ENCODE assay signal across 8 mouse cellular contexts in the genomic region with DNA sequence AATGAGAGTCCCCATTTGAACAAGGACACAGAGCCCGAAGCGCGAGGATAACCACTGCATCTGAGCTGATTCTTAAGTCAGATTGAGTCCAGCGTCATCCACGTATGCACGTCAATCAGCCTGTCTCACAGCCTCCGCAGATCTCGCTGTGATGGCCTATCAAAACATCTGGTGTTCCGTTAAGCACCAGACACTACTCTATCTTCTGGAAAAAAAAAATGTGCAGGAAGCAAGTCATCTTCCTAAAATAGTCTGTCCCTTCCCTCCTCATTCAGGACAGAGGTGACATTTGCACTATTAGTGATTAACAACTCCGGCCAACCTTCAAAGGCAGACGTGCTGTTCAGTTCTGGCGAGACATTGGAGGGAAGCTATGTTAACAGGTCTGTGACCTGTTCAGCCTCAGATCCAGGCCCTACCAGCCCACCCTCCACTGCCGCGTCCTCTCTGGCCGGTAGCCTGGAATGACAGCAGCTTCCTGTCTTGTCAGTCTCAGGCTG.
DNase-seq lines count a peak whose midpoint lies in the region; ATAC-seq and TF ChIP-seq lines count a peak whose summit lies in the region.

No protein-coding gene starts in this region.

- H3K4me2 ChIP-seq in midbrain, postnatal 0 days (ENCODE audit: low read depth, low read length, poor library complexity, severe bottlenecking): no peak overlapping the region
- H3K4me2 ChIP-seq in heart, embryonic 11.5 days: no peak overlapping the region
- H3K4me2 ChIP-seq in midbrain, embryonic 13.5 days (replicated peaks): no peak overlapping the region

- no peaks in the 10 kb centered on the region for H3K36me3 ChIP-seq in midbrain, embryonic 10.5 days
- H3K36me3 ChIP-seq in midbrain, postnatal 0 days (ENCODE audit: insufficient read depth, low read length): no peaks in the 10 kb centered on the region
- H3K36me3 ChIP-seq in heart, embryonic 11.5 days (ENCODE audit: control insufficient read depth, insufficient read depth, low read length): no peaks in the 10 kb centered on the region
- H3K36me3 ChIP-seq in small intestine, adult 2 months (ENCODE audit: control insufficient read depth, insufficient read depth, low read length): no peaks in the 10 kb centered on the region
- H3K36me3 ChIP-seq in midbrain, embryonic 13.5 days: no peaks in the 10 kb centered on the region

- no peak for TF ChIP-seq POLR2A in small intestine, adult 2 months (IDR thresholded peaks at IDR 0.05; ENCODE audit: low read depth, low read length)

- peaks cover 100% of the 10 kb centered on the region for H3K27me3 ChIP-seq in midbrain, embryonic 10.5 days (ENCODE audit: low read depth, poor library complexity, severe bottlenecking)
- 0 out of 2 replicates have a peak, but pooled peaks cover 10% of the 10 kb centered on the region for H3K27me3 ChIP-seq in midbrain, postnatal 0 days (ENCODE audit: insufficient read depth, low read length)
- peaks cover 13% of the 10 kb centered on the region; the same call in 1 of the 2 replicates for H3K27me3 ChIP-seq in heart, embryonic 11.5 days (ENCODE audit: control insufficient read depth, insufficient read depth, low read length)
- no peaks in the 10 kb centered on the region for H3K27me3 ChIP-seq in small intestine, adult 2 months (ENCODE audit: control insufficient read depth, insufficient read depth, low read length)
- H3K27me3 ChIP-seq in midbrain, embryonic 13.5 days: peaks cover 89% of the 10 kb centered on the region

- no peak overlapping the region for H3K9ac ChIP-seq in midbrain, postnatal 0 days (replicated peaks; ENCODE audit: low read length, poor library complexity, severe bottlenecking)
- no peak overlapping the region for H3K9ac ChIP-seq in heart, embryonic 11.5 days (ENCODE audit: low read depth, low read length)
- no peak overlapping the region for H3K9ac ChIP-seq in midbrain, embryonic 13.5 days (replicated peaks)

- 0 out of 2 replicates have a peak overlapping the region, but pooled peaks have one; percentile 30 for H3K27ac ChIP-seq in midbrain, embryonic 10.5 days (replicated peaks)
- H3K27ac ChIP-seq in midbrain, postnatal 0 days (ENCODE audit: low read depth, low read length): no peak overlapping the region
- H3K27ac ChIP-seq in heart, embryonic 11.5 days (ENCODE audit: low read depth, low read length): peak overlapping the region; percentile 22; the same call in 1 of the 2 replicates
- H3K27ac ChIP-seq in small intestine, adult 2 months (ENCODE audit: insufficient read depth, low read depth, low read length): peak overlapping the region; percentile 22; the same call in 1 of the 2 replicates
- no peak overlapping the region for H3K27ac ChIP-seq in midbrain, embryonic 13.5 days

- peaks cover 21% of the 10 kb centered on the region for H3K4me1 ChIP-seq in midbrain, embryonic 10.5 days
- H3K4me1 ChIP-seq in midbrain, postnatal 0 days (ENCODE audit: insufficient read depth, low read length): peaks cover 3% of the 10 kb centered on the region; the same call in 1 of the 2 replicates
- H3K4me1 ChIP-seq in heart, embryonic 11.5 days (ENCODE audit: control insufficient read depth, insufficient read depth, low read length): peaks cover 34% of the 10 kb centered on the region
- peaks cover 12% of the 10 kb centered on the region for H3K4me1 ChIP-seq in small intestine, adult 2 months (ENCODE audit: control insufficient read depth, insufficient read depth, insufficient read length, low read length)
- peaks cover 12% of the 10 kb centered on the region for H3K4me1 ChIP-seq in midbrain, embryonic 13.5 days (replicated peaks)

- H3K4me3 ChIP-seq in midbrain, embryonic 10.5 days: no peak overlapping the region
- H3K4me3 ChIP-seq in midbrain, postnatal 0 days (ENCODE audit: low read depth, low read length): no peak overlapping the region
- no peak overlapping the region for H3K4me3 ChIP-seq in heart, embryonic 11.5 days (ENCODE audit: low read depth, low read length)
- no peak overlapping the region for H3K4me3 ChIP-seq in small intestine, adult 2 months (ENCODE audit: low read depth, low read length)
- no peak overlapping the region for H3K4me3 ChIP-seq in midbrain, embryonic 13.5 days (replicated peaks)

- DNase-seq in midbrain, embryonic 10.5 days (ENCODE audit: low spot score): no peak
- no peak for DNase-seq in midbrain, postnatal 0 days (ENCODE audit: low spot score)
- peak; percentile 67 to 88 for DNase-seq in kidney, postnatal 25 days
- no peak for DNase-seq in left cerebral cortex, postnatal 36 days (ENCODE audit: low spot score in 2 of 2)
- DNase-seq in cerebellum, adult 9-10 months: no peak

- intact Hi-C loops in left cerebral cortex, postnatal 36 days (cut with DNase I): no loop called here

- no peak for TF ChIP-seq CTCF in midbrain, postnatal 0 days (IDR thresholded peaks at IDR 0.05)
- TF ChIP-seq CTCF in small intestine, adult 2 months (IDR thresholded peaks at IDR 0.05; ENCODE audit: extremely low read depth, insufficient read length, insufficient replicate concordance, low read depth, low read length): no peak

- 77% methylated on average over 15 of the region's 15 CpGs for WGBS in midbrain, embryonic 10.5 days
- WGBS in midbrain, postnatal 0 days: 75% methylated on average over 15 of the region's 15 CpGs
- 33% methylated on average over 15 of the region's 15 CpGs for WGBS in heart, embryonic 11.5 days (ENCODE audit: insufficient replicate concordance)
- WGBS in small intestine, adult 2 months: 80% methylated on average over 15 of the region's 15 CpGs
- WGBS in midbrain, embryonic 13.5 days: 70% methylated on average over 15 of the region's 15 CpGs

- H3K9me3 ChIP-seq in midbrain, embryonic 10.5 days (replicated peaks): no peaks in the 10 kb centered on the region
- no peaks in the 10 kb centered on the region for H3K9me3 ChIP-seq in midbrain, postnatal 0 days (ENCODE audit: low read length)
- no peaks in the 10 kb centered on the region for H3K9me3 ChIP-seq in heart, embryonic 11.5 days (replicated peaks; ENCODE audit: control insufficient read depth, low read length)
- no peaks in the 10 kb centered on the region for H3K9me3 ChIP-seq in midbrain, embryonic 13.5 days

- no peak for ATAC-seq in midbrain, postnatal 0 days (ENCODE audit: low FRiP score)
- ATAC-seq in heart, embryonic 11.5 days (replicated peaks; ENCODE audit: insufficient number of reproducible peaks, low FRiP score, low TSS enrichment): no peak
- ATAC-seq in midbrain, embryonic 13.5 days: no peak

Comparison
In these comparisons a context has a peak if more than half of its experiments do, and no peak if none do; other contexts are left out.
1. H3K27ac ChIP-seq: peak in midbrain, embryonic 10.5 days (single experiment), heart, embryonic 11.5 days (single experiment) and small intestine, adult 2 months (single experiment); none in midbrain, postnatal 0 days (single experiment) and midbrain, embryonic 13.5 days (single experiment).
2. DNase-seq: peak in kidney, postnatal 25 days (2 of 2); none in midbrain, embryonic 10.5 days (single experiment), midbrain, postnatal 0 days (single experiment), left cerebral cortex, postnatal 36 days (0 of 2) and cerebellum, adult 9-10 months (single experiment).